Mouse (Mus musculus): ENCODE data around the gene Igsf6.

DNA sequence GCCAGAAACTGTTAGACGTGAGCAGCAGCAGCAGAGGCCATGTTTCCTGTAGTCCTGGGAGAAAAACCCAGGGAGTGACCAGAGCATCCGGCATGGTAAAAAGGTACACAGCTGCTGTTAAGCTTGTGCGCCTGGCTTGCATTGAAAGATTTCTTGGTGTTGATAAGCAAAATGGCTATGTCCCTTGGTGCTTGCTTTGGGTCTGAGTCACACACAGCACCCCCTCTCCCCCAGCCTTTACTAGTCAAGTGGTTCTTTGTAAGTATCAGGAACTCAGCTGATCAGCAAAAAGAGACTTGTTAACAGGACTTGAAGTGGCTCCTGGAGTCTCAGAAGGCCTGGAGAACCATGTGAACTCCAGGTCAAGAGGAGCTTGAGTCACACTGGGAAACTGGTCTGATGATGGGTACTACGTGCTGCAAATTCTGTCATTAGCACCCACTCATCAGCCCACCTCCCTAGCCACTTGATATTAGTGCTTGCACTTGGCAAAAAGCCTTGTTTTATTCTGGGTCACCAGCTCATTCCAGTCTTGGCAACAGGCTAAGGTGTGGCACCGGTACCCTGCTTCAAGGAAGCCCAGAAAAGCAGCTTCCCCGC is 529 bp upstream of the Igsf6 start:
- no peak for TF ChIP-seq CTCF (IDR thresholded peaks at IDR 0.05; ENCODE audit: extremely low read depth, insufficient read depth, insufficient read length, insufficient replicate concordance)
- no peak for TF ChIP-seq POLR2A (IDR thresholded peaks at IDR 0.05; ENCODE audit: low read depth, low read length)

All from spleen, adult 2 months (tissue).